Mouse (Mus musculus): Measurements from ENCODE around the gene Gtf2f1.

DNA sequence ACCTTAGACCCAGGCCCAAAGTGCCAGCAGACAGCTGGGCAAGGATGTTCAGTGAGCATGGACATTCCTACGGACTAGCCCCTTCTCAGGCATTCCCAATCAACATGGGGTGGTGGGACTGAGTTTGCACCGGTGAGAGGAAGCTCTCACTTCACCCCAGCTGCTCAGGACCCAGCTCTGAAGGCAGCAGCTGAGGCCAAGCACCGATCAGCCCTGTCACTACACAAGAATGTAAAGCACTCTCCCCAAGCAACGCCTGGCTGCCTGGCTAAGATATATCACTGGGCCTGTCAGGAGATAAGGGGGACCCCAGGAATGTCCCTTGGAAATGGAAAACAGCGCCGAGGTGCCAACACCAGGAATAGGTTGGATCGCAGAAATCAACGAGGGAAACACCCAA is 9.9 kb downstream of the Gtf2f1 start:
- TF ChIP-seq CTCF (IDR thresholded peaks at IDR 0.05; ENCODE audit: borderline replicate concordance, control insufficient read depth, extremely low read depth, insufficient read depth, low read length, poor library complexity), result no peak
- TF ChIP-seq POLR2A (IDR thresholded peaks at IDR 0.05; ENCODE audit: control insufficient read depth, extremely low read depth, insufficient read depth, low read length, poor library complexity), result no peak

Data from thymus, adult 2 months (tissue).